Mouse (Mus musculus) stomach, postnatal 0 days (tissue): ENCODE data around the gene Glis2. TPM values are rescaled to one million over a fixed set of nuclear protein-coding genes. Genes with fewer than 3 reads are reported as not detected.
A peak's percentile ranks its signal among the peaks of the same experiment; 100 is the strongest.

Experiments
- ATAC-seq: fragments of 200-750 bp; cut with Nextera tagmentation; 2 replicates; pipeline ENCODE4 v1.8.0; 2017; ENCODE audit not compliant: low FRiP score, low TSS enrichment
- DNase-seq: peaks from one replicate; pipeline ENCODE4 v3.0.0-alpha.2; 2016; ENCODE audit warnings: low spot score
- H3K27ac ChIP-seq: fragments of 300-500 bp; sonication (generic); replicated peaks from 2 replicates; pipeline ENCODE4 v1.5.1; 2014; ENCODE audit warnings: mild to moderate bottlenecking, control low read depth
- H3K27me3 ChIP-seq: fragments of 300-500 bp; sonication (generic); 2 replicates; pipeline ENCODE4 v1.6.1; 2014; ENCODE audit warnings: low read length; ENCODE audit not compliant: control insufficient read depth, insufficient read depth
- H3K36me3 ChIP-seq: fragments of 300-500 bp; sonication (generic); 2 replicates; pipeline ENCODE4 v1.6.1; 2014; ENCODE audit warnings: low read length, mixed read lengths; ENCODE audit not compliant: control insufficient read depth, insufficient read depth
- H3K4me1 ChIP-seq: fragments of 300-500 bp; sonication (generic); replicated peaks from 2 replicates; pipeline ENCODE4 v1.6.1; 2014; ENCODE audit warnings: antibody characterized with exemption; ENCODE audit not compliant: control insufficient read depth, insufficient read depth
- H3K4me2 ChIP-seq: fragments of 300-500 bp; sonication (generic); replicated peaks from 2 replicates; pipeline ENCODE4 v1.6.1; 2014; ENCODE audit warnings: low read depth, mild to moderate bottlenecking, control low read depth, moderate library complexity
- H3K4me3 ChIP-seq: fragments of 300-500 bp; sonication (generic); 2 replicates; pipeline ENCODE4 v1.5.1; 2014; ENCODE audit warnings: low read depth, low read length, control low read depth
- H3K9ac ChIP-seq: fragments of 300-500 bp; sonication (generic); 2 replicates; pipeline ENCODE4 v1.6.1; 2014; ENCODE audit warnings: mild to moderate bottlenecking, low read length, control low read depth, mixed read lengths
- H3K9me3 ChIP-seq: fragments of 300-500 bp; sonication (generic); 2 replicates; pipeline ENCODE4 v1.6.1; 2016; ENCODE audit warnings: low read length; ENCODE audit not compliant: control insufficient read depth
- CTCF ChIP-seq: IDR thresholded peaks from 2 replicates; pipeline ENCODE4 v1.5.1; 2016; ENCODE audit warnings: antibody characterized with exemption, low read depth, mild to moderate bottlenecking, moderate library complexity
- EP300 ChIP-seq: optimal IDR thresholded peaks from 2 replicates; pipeline ENCODE3; 2016; ENCODE audit warnings: antibody characterized with exemption
- WGBS: fragments of 180-500 bp; shearing (Covaris S2); extraction: QIAGEN DNeasy Blood & Tissue Kit; methylation state at CpG from one replicate; pipeline ENCODE4 v1.1.7; 2014; 5-methylcytosine and 5-hydroxymethylcytosine counted together
- polyA plus RNA-seq: library from polyadenylated mRNA; unstranded; fragments of >200 nt; fragmentation: Nextera tagmentation; extraction: Ambion mirVana; gene quantifications from 2 replicates; pipeline ENCODE4 v1.2.1, GENCODE M21; 2015

The Glis2 gene
- polyA plus RNA-seq, 1 experiment from 2014 or later = 11.7 TPM

GRCm38 (mm10) chr16:4649211-4649610, 54.7 kb downstream of the Glis2 start:
- Histone ChIP-seq H3K4me1 (peaks cover 5% of the 10 kb centered on the region; the same call in 1 of the 2 replicates), H3K27me3 (no peaks in the 10 kb centered on the region), H3K9ac (no peak overlapping the region), H3K4me3 (no peak overlapping the region), H3K4me2 (no peak overlapping the region), H3K36me3 (peaks cover 13% of the 10 kb centered on the region), H3K27ac (0 out of 2 replicates have a peak overlapping the region, but pooled peaks have one; percentile 8), H3K9me3 (no peaks in the 10 kb centered on the region)
- WGBS = 86% methylated on average over 5 of the region's 5 CpGs
- TF ChIP-seq EP300 = no peak
- ATAC-seq (no peak), DNase-seq (no peak)

- DNase-seq = peak; percentile 10
- peaks cover 2% of the 10 kb centered on the region; the same call in 1 of the 2 replicates for H3K4me1 ChIP-seq
- H3K36me3 ChIP-seq = peaks cover 16% of the 10 kb centered on the region
- 0 out of 2 replicates have a peak overlapping the region, but pooled peaks have one; percentile 8 for H3K27ac ChIP-seq
- ATAC-seq = no peak
- no peak overlapping the region for H3K4me2 ChIP-seq
- no peaks in the 10 kb centered on the region for H3K9me3 ChIP-seq
- H3K27me3 ChIP-seq = no peaks in the 10 kb centered on the region
- no peak overlapping the region for H3K9ac ChIP-seq
- TF ChIP-seq EP300 = no peak
- TF ChIP-seq CTCF = no peak
- 87% methylated on average over 11 of the region's 11 CpGs for WGBS
- H3K4me3 ChIP-seq = no peak overlapping the region
These were observed 55.2 kb downstream of the Glis2 start for GRCm38 (mm10) chr16:4649692-4650091.

GRCm38 (mm10) chr16:4650161-4650560, 55.6 kb downstream of the Glis2 start:
- ATAC-seq (no peak), DNase-seq (no peak)
- WGBS = 88% methylated on average over 3 of the region's 3 CpGs
- no peak overlapping the region for H3K4me2 ChIP-seq
- peaks cover 16% of the 10 kb centered on the region for H3K36me3 ChIP-seq
- no peaks in the 10 kb centered on the region for H3K9me3 ChIP-seq
- H3K27ac ChIP-seq = no peak overlapping the region
- no peak for TF ChIP-seq CTCF
- TF ChIP-seq EP300 = no peak
- no peaks in the 10 kb centered on the region for H3K27me3 ChIP-seq
- no peak overlapping the region for H3K4me3 ChIP-seq
- H3K9ac ChIP-seq = no peak overlapping the region
- H3K4me1 ChIP-seq = peaks cover 2% of the 10 kb centered on the region; the same call in 1 of the 2 replicates

GRCm38 (mm10) chr16:4651081-4651480, 56.6 kb downstream of the Glis2 start:
- Histone ChIP-seq H3K4me3 (no peak overlapping the region), H3K9me3 (no peaks in the 10 kb centered on the region), H3K9ac (no peak overlapping the region; the same call in 1 of the 2 replicates), H3K27me3 (no peaks in the 10 kb centered on the region), H3K27ac (no peak overlapping the region), H3K4me2 (no peak overlapping the region), H3K4me1 (peaks cover 5% of the 10 kb centered on the region), H3K36me3 (peaks cover 16% of the 10 kb centered on the region)
- no peak for TF ChIP-seq EP300
- no peak for TF ChIP-seq CTCF
- no peak for ATAC-seq
- DNase-seq = no peak
- 75% methylated on average over 1 of the region's 1 CpGs for WGBS

- Histone ChIP-seq H3K4me3 (no peak overlapping the region), H3K9me3 (no peaks in the 10 kb centered on the region), H3K27me3 (no peaks in the 10 kb centered on the region), H3K36me3 (peaks cover 16% of the 10 kb centered on the region), H3K9ac (peak overlapping the region; percentile 23; the same call in 1 of the 2 replicates), H3K27ac (no peak overlapping the region), H3K4me2 (no peak overlapping the region), H3K4me1 (peaks cover 5% of the 10 kb centered on the region)
- WGBS = 71% methylated on average over 7 of the region's 7 CpGs
- TF ChIP-seq CTCF (no peak), EP300 (no peak)
- DNase-seq (no peak), ATAC-seq (no peak)
These were observed 57.1 kb downstream of the Glis2 start for GRCm38 (mm10) chr16:4651624-4652023.

- no peak for TF ChIP-seq CTCF
- Histone ChIP-seq H3K9ac (no peak overlapping the region), H3K27ac (no peak overlapping the region), H3K9me3 (no peaks in the 10 kb centered on the region), H3K4me3 (no peak overlapping the region), H3K4me2 (no peak overlapping the region), H3K4me1 (peaks cover 3% of the 10 kb centered on the region), H3K27me3 (no peaks in the 10 kb centered on the region), H3K36me3 (peaks cover 16% of the 10 kb centered on the region)
- DNase-seq (no peak), ATAC-seq (0 out of 2 replicates have a peak, but pooled peaks have one; percentile 24)
- WGBS = 64% methylated on average over 4 of the region's 4 CpGs
These were observed 58.3 kb downstream of the Glis2 start for GRCm38 (mm10) chr16:4652707-4653416.
